Mouse (Mus musculus) T-cell, adult 2 months (primary cell): Measurements from ENCODE around the gene Asb13.

Source experiments
- DNase-seq: peaks from one replicate; pipeline ENCODE4 v3.0.0; 2022; ENCODE audit warnings: low spot score

The Asb13 gene

DNA sequence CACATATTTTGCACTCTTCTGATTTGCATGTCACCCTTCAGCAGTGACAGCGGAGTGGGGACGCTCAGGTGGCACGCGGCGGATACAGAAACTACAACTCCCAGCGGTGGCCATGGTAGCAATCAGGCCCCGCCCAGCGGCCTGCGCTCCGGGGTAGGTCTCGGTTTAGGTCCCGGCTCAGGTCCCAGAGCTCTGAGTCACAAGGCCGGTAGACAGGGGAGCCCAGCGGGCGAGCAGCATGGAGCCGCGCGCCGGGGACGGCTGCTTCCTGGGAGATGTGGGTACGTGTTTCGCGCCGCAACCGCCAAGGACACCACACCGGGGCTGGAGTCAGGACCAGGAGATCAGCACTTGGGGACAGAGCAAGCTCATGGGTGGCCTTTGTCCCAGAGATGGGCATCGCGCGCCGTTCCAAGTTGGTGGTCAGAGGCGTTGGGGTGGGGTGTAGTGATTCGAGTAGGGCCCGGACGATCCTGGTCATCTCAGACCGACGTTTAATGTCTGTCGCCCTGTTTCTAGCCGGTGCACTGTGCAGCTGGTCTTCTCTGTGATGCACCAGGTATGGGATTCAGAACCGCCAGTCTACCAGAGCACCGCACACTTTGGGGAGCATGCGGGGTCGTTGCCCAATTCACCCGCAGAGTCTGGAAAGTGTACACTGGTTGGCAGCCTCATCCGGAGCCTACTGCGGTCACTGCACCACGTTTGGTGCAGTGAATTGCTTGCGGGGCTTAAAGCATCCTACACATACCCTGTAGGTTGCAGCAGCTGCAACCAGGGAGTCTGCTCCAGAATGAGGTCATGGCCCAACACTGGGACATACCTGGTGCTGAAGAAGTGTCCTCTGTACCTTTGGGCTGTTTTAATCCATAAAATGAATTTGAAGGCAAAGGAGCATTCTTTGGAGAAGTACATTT, at the start of gene Asb13:
Gene Asb13, plus strand, starts transcription at position 138 of the 917 bp plus-strand sequence.
- peak; percentile 89 for DNase-seq

DNA sequence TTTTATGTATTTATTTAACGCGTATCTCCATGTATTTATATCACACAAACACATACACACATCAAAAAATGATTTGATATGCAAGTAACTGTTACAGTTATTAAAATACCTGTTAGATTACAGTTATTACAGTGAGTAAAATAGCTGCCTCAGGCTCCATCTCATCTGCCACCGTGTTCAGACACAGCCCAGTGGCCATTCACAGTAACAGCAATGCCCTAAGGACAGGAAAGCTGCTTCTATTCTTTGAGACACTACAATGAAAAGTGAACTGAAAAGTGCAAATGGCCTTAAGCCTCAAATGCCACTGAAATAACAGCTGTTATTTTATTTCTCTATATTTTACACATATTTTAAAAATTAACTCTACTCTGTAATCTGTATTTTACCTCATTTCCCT, 43.0 kb upstream of the Asb13 start:
- DNase-seq = no peak

- DNase-seq = no peak
Measured at GRCm38 (mm10) chr13:3594311-3594710, 39.5 kb upstream of the Asb13 start.

DNA sequence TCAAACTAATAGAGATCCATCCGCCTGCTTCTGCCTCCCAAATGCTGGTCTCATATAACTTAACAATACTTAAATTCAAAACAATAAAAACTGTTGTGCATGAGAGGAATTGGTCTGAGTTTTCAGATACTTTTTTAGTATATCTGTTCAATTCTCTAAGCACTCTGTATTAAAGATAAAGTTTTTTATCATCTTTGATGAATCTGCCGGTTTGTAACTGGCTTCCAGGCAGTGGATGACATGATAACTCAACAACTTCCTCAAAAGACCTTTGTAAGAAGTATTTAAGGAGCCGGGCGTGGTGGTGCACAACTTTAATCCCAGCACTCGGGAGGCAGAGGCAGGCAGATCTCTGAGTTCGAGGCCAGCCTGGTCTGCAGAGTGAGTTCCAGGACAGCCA, 37.6 kb upstream of the Asb13 start:
- DNase-seq = no peak

GRCm38 (mm10) chr13:3609780-3610117, 24.1 kb upstream of the Asb13 start:
- no peak for DNase-seq

GRCm38 (mm10) chr13:3610118-3610794, 23.6 kb upstream of the Asb13 start:
- peak; percentile 63 for DNase-seq

GRCm38 (mm10) chr13:3610795-3611438, 22.9 kb upstream of the Asb13 start, which contains the start of gene Fam208b:
TSS of gene Fam208b (minus strand) at chr13:3611108.
- peak; percentile 99 for DNase-seq

DNA sequence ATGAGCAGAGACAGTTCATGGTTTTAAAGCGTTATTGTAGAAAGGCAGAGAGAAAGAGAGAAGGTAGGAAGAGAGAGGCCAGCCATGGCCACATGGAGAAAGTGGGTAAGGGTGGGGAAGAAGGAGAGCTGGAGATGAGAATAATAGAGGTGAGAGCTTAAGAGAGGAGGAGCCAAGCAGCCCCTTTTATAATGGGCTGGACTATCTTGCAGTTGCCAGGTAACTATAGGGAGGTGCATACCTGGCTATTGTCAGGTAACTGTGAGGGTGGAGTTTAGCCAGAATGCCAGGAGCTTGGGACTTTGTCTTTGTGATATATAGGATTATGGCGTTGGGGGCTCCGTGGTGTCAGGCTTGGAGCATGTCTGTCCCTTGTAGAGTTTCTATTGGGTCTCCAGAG, 6.7 kb upstream of the Asb13 start:
- no peak for DNase-seq

DNA sequence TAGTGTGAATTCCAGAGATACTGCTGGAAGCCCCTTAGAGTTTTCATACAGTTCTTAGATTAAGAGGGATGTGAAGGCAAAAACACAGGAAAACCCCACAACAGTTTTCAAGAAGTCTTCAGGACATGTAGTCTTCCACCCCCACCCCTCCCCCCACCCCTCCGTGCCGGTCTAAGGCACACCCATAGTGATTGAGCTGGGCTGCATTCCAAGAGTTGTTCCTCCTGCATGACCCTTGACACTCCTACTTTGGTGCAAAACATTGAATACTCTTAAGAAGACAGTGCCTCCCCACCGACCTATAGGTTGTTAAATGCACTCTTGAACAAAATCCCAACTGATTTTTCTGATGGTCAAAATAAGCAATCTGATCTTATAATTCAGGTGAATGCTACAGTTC, 5.7 kb upstream of the Asb13 start:
- DNase-seq = no peak

- DNase-seq = no peak
Measured at GRCm38 (mm10) chr13:3632551-3632950, 1.3 kb upstream of the Asb13 start.

GRCm38 (mm10) chr13:3633131-3633530, 701 bp upstream of the Asb13 start:
- DNase-seq = no peak

GRCm38 (mm10) chr13:3635076-3635475, 1.2 kb downstream of the Asb13 start:
- no peak for DNase-seq

DNA sequence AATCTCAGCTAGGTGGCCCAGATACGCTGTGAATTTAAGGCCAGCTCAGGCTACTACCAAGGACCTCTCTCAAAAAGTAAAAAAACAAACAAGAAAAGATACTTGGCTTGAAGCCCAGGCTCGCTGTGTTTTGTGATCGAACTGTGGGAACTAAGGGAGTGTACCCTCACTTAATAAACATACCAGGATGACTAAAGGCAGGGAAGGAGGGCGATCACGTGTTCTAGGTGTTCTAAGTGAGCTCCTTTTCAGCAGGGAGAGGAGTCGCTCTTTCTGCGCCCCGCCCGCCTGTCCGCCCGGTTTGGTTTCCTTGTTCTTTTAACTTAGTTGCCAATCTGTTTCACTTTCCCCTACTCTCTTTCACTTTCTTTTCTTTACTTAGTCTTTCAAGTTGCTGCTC, 3.0 kb downstream of the Asb13 start:
- DNase-seq = peak; percentile 71

DNA sequence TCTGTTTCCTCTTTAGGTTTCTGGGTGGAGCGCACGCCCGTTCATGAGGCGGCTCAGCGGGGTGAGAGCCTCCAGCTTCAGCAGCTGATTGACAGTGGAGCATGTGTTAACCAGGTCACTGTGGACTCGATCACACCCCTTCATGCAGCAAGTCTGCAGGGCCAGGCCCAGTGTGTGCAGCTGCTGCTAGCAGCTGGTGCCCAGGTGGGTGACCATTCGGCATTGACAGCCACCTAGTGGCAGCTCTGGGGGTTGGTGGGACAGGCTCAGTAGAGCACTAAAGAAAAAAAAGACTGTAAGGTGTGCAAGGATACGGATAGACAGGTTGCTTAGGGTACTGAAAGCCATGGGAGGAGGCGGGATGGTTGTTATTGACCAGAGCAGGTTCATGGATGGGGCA, 8.2 kb downstream of the Asb13 start:
- peak; percentile 44 for DNase-seq

DNA sequence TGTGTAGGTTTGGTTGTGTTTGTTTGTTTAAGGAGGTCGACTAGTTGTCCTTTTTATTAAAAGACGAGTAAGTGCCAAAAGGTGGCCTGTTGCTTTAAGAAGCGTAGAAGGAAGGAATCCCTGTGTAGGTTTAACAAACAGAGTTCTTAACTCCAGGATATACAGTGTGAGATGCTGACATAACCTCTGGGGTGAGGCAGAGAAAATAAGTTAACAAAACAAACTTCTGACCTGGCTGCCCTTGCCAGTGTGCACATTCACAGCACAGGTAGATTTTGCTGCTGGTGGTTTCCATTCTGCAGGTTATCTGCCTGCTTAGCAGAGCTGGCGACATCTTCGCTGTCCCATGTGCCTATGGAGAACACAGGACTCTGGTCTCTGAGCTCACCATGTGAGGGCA, 8.7 kb downstream of the Asb13 start:
- DNase-seq = no peak

DNA sequence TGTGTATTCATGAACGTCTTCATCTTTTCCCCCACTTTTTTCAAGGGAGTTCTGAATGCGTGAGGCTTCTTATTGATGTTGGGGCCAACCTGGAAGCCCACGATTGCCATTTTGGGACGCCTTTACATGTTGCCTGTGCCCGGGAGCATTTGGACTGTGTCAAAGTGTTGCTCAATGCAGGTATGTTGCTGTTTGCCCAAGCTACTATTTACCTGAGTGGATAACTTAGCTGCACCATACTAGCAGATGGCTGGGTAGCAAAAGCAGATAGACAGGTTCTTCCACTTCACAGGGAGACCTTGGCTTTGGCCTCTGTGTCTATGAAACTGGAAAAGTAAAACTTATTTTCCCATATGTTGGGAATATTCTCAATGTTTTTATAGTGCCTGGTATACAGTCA, 11.0 kb downstream of the Asb13 start:
- DNase-seq = no peak

- DNase-seq = no peak
Measured at GRCm38 (mm10) chr13:3645919-3646318, 12.1 kb downstream of the Asb13 start.

DNA sequence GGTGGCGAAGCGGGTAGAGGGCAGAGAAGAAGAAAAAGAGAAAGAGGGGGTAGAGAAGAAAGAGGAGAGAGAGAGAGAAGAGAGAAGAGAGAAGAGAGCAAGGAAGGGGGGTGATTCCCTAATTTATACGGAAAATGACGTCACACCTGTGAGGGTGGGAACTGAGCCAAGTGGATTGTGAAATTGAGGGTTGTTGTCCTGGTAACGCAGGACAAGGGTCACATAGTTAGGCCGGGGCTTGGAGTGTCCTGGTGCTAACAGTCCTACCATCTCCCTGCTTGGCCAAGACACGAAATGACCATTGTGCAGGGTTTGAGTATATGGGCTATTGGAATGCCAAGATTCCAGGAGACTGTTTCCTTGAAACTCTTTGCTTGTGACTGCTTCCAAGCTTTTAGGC, 12.7 kb downstream of the Asb13 start:
- DNase-seq = no peak

DNA sequence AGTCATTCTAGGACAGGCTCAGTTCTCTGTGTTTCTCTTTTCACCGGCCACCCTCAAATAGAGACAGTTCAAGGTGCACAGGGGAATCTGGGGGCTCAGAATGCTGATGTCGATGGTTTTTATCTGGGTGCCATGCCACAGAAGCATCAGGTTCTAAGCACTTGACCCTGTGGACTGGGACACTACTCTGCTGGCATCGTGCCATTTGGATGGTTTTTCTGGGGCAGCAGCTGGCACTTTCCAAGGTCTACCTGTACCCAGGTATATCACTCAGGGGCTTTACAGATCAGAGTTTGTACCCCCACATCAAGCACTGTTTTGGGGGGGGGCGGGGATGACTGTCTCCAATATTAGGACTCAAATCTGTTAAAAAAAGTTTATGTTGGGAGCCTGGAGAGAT, 16.7 kb downstream of the Asb13 start:
- no peak for DNase-seq

GRCm38 (mm10) chr13:3654432-3654831, 20.6 kb downstream of the Asb13 start:
- DNase-seq = no peak

DNA sequence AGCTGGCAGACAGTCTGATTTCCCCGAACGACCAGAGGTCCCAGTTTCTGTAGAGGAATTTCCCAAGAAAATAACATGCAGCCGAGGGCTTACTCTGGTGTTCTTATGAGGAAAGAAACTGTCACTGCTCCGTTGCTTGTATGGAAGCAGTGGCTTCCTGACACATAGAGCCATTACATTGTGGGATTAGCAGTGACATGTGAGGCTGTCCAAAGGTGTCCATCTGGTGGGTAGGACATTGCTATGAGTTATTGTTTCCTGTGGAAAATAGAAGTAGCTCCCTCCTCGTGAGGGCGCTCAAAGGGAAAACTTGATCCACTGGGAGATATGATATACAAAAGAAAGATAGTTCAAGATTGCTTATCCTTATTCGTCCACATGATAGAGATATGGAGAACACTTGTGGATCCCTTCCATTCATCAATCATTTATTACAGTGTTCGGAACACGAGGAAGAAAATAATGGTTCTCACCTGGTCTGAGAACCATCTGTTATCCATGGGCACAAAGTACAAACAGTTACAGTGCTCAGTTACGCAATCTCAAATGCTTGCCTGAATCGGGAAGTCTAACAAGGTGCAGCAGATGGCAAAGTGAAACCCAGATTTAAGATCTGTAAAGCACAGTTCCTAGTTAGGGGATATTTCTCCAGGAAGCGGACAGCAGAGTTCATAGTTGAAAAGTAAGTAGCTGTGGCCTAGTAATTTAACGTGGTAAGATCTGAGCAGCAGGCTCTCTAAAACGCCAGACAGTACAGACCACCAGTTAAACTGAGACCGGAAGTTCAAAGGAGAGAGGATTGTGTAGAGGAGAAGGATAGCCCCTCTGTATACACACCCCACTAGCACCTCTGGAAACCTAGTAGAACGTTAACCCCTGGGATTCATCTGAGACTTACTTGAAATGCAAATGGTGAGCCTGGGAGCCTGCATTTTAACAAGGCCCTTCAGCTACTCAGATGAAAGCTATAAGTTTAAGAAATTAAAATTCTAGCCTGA, 25.6 kb downstream of the Asb13 start:
- no peak for DNase-seq

GRCm38 (mm10) chr13:3664241-3664640, 30.4 kb downstream of the Asb13 start:
- no peak for DNase-seq
